Mouse (Mus musculus): ENCODE results near the gene Daam2. TPM values are rescaled to one million over a fixed set of nuclear protein-coding genes. Genes with fewer than 3 reads are reported as not detected.

Daam2 gene
- polyA plus RNA-seq, 1 experiment, result 13.2 TPM

GRCm38 (mm10) chr17:49525911-49526310 is 38.2 kb downstream of the Daam2 start:
- no peaks in the 10 kb centered on the region for H3K36me3 ChIP-seq (ENCODE audit: control insufficient read depth, insufficient read depth, low read length)
- WGBS, result 82% methylated on average over 4 of the region's 4 CpGs
- H3K4me3 ChIP-seq (ENCODE audit: insufficient read depth, low read depth, low read length), result no peak overlapping the region
- H3K4me1 ChIP-seq (ENCODE audit: control insufficient read depth, insufficient read depth, low read length), result peaks cover 3% of the 10 kb centered on the region; the same call in 1 of the 2 replicates
- TF ChIP-seq CTCF (conservative IDR thresholded peaks at IDR 0.05; ENCODE audit: insufficient read depth, insufficient read length, low read depth, low read length), result no peak
- TF ChIP-seq POLR2A (IDR thresholded peaks at IDR 0.05; ENCODE audit: low read depth, low read length), result no peak
- DNase-seq, result no peak
- H3K27me3 ChIP-seq (replicated peaks; ENCODE audit: control insufficient read depth, insufficient read depth, low read length), result no peaks in the 10 kb centered on the region
- H3K27ac ChIP-seq (ENCODE audit: insufficient read depth, low read depth, low read length), result no peak overlapping the region

DNA sequence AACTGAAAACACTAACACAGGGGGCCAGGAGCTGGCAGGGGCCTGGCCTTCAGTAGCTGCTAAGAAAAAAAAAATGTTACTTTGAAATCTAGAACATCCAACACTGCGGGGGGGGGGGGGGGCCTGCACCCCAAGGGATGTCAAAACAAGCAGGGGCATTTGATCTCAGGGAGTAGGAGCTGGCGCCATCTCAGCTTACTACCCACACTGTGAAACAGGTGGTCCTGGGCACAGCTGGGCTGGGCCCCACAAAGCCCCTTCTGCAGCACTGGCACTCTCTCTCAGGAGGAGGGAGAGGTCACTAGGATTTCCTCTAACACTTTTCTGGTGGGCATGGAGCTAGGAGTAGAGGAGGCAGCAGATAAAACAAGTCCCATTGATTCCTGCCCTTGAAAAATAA is 39.6 kb downstream of the Daam2 start:
- Histone ChIP-seq H3K27ac (ENCODE audit: insufficient read depth, low read depth, low read length) (no peak overlapping the region), H3K27me3 (replicated peaks; ENCODE audit: control insufficient read depth, insufficient read depth, low read length) (no peaks in the 10 kb centered on the region), H3K36me3 (ENCODE audit: control insufficient read depth, insufficient read depth, low read length) (no peaks in the 10 kb centered on the region), H3K4me3 (ENCODE audit: insufficient read depth, low read depth, low read length) (no peak overlapping the region), H3K4me1 (ENCODE audit: control insufficient read depth, insufficient read depth, low read length) (peaks cover 3% of the 10 kb centered on the region; the same call in 1 of the 2 replicates)
- WGBS, result 53% methylated on average over 2 of the region's 2 CpGs
- no peak for TF ChIP-seq POLR2A (IDR thresholded peaks at IDR 0.05; ENCODE audit: low read depth, low read length)
- DNase-seq, result no peak

DNA sequence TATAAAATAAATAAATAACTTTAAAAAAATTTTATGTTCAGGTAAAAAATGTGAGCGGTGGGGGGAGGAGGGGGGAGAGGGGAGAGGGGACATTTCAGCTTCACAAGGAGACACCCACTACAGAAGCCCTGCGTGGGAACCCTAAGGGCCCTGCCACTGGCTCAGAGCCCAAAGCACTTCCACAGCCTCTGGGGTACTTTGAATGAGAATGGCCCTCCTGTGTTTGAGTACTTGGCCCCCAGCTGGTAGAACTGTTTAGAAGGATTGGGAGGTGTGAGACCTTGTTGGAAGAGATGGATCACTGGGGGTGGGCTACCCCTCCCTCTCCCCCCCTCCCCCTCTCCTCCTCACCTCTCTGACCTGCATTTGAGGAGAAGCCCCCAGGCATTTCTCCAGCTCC is 41.7 kb downstream of the Daam2 start:
- no peak overlapping the region for H3K4me3 ChIP-seq (ENCODE audit: insufficient read depth, low read depth, low read length)
- no peaks in the 10 kb centered on the region for H3K36me3 ChIP-seq (ENCODE audit: control insufficient read depth, insufficient read depth, low read length)
- H3K27me3 ChIP-seq (replicated peaks; ENCODE audit: control insufficient read depth, insufficient read depth, low read length), result no peaks in the 10 kb centered on the region
- WGBS, result 35% methylated on average over 2 of the region's 2 CpGs
- TF ChIP-seq POLR2A (IDR thresholded peaks at IDR 0.05; ENCODE audit: low read depth, low read length) (no peak), CTCF (conservative IDR thresholded peaks at IDR 0.05; ENCODE audit: insufficient read depth, insufficient read length, low read depth, low read length) (no peak)
- DNase-seq, result no peak
- no peaks in the 10 kb centered on the region for H3K4me1 ChIP-seq (ENCODE audit: control insufficient read depth, insufficient read depth, low read length)
- H3K27ac ChIP-seq (ENCODE audit: insufficient read depth, low read depth, low read length), result no peak overlapping the region

DNA sequence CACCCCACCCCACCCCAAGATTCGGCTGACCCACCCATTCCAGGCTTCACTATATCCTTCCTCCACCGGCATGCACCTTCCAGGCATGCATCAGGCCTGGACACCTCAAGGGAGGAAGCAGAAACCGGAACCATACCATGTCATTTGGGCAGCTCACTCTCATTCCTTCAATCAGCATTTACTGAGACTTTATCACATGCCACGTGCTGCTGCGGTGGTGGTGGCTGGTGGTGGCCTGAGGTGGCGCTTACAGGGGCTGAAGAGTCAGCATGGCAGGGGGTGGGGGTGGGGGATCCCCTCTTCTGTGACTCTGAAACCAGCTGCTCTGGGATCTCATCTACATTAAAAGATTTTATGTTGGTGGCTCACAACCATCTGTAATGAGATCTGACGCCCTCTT is 42.1 kb downstream of the Daam2 start:
- Histone ChIP-seq H3K4me1 (ENCODE audit: control insufficient read depth, insufficient read depth, low read length) (no peaks in the 10 kb centered on the region), H3K4me3 (ENCODE audit: insufficient read depth, low read depth, low read length) (no peak overlapping the region), H3K27ac (ENCODE audit: insufficient read depth, low read depth, low read length) (no peak overlapping the region), H3K36me3 (ENCODE audit: control insufficient read depth, insufficient read depth, low read length) (no peaks in the 10 kb centered on the region), H3K27me3 (replicated peaks; ENCODE audit: control insufficient read depth, insufficient read depth, low read length) (no peaks in the 10 kb centered on the region)
- WGBS, result 58% methylated on average over 7 of the region's 7 CpGs
- TF ChIP-seq CTCF (conservative IDR thresholded peaks at IDR 0.05; ENCODE audit: insufficient read depth, insufficient read length, low read depth, low read length) (no peak), POLR2A (IDR thresholded peaks at IDR 0.05; ENCODE audit: low read depth, low read length) (no peak)
- no peak for DNase-seq

DNA sequence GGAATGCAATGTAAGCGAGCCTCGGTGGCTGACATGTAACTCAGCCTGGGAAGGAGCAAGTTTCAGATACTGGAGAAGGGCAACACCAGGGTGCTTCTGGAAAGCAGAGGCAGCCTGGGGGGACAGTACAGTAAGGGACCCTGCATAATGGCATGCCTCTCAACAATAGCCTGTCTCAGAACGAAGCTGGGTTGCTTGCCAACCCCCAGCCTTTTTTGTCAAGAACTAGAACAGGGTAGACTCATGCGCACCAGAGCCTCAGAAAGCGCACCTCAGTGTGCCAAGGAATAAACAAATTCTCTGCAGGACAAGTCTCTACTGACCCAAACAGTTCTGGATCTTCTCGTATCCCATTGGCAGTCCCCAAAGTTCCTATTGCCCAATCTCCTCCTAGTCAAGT is 43.5 kb downstream of the Daam2 start:
- TF ChIP-seq POLR2A (IDR thresholded peaks at IDR 0.05; ENCODE audit: low read depth, low read length), result no peak
- TF ChIP-seq CTCF (conservative IDR thresholded peaks at IDR 0.05; ENCODE audit: insufficient read depth, insufficient read length, low read depth, low read length), result no peak

GRCm38 (mm10) chr17:49519576-49520247 is 44.4 kb downstream of the Daam2 start:
- Histone ChIP-seq H3K27ac (ENCODE audit: insufficient read depth, low read depth, low read length) (no peak overlapping the region), H3K36me3 (ENCODE audit: control insufficient read depth, insufficient read depth, low read length) (no peaks in the 10 kb centered on the region)
- no peak for DNase-seq

More for the DNA sequence above, 43.5 kb downstream of the Daam2 start:
- H3K4me3 ChIP-seq (ENCODE audit: insufficient read depth, low read depth, low read length), result no peak overlapping the region
- H3K27ac ChIP-seq (ENCODE audit: insufficient read depth, low read depth, low read length), result no peak overlapping the region
- WGBS, result 75% methylated on average over 6 of the region's 6 CpGs
- H3K27me3 ChIP-seq (replicated peaks; ENCODE audit: control insufficient read depth, insufficient read depth, low read length), result no peaks in the 10 kb centered on the region
- no peak for DNase-seq
- no peaks in the 10 kb centered on the region for H3K4me1 ChIP-seq (ENCODE audit: control insufficient read depth, insufficient read depth, low read length)
- H3K36me3 ChIP-seq (ENCODE audit: control insufficient read depth, insufficient read depth, low read length), result no peaks in the 10 kb centered on the region

GRCm38 (mm10) chr17:49517091-49517490 is 47.1 kb downstream of the Daam2 start:
- no peak overlapping the region for H3K27ac ChIP-seq (ENCODE audit: insufficient read depth, low read depth, low read length)
- WGBS, result 56% methylated on average over 3 of the region's 3 CpGs
- H3K4me1 ChIP-seq (ENCODE audit: control insufficient read depth, insufficient read depth, low read length), result 0 out of 2 replicates have a peak, but pooled peaks cover 4% of the 10 kb centered on the region
- H3K36me3 ChIP-seq (ENCODE audit: control insufficient read depth, insufficient read depth, low read length), result no peaks in the 10 kb centered on the region
- no peak for TF ChIP-seq CTCF (conservative IDR thresholded peaks at IDR 0.05; ENCODE audit: insufficient read depth, insufficient read length, low read depth, low read length)
- TF ChIP-seq POLR2A (IDR thresholded peaks at IDR 0.05; ENCODE audit: low read depth, low read length), result no peak
- no peaks in the 10 kb centered on the region for H3K27me3 ChIP-seq (replicated peaks; ENCODE audit: control insufficient read depth, insufficient read depth, low read length)
- no peak overlapping the region for H3K4me3 ChIP-seq (ENCODE audit: insufficient read depth, low read depth, low read length)
- DNase-seq, result no peak

More at GRCm38 (mm10) chr17:49519576-49520247, 44.4 kb downstream of the Daam2 start:
- TF ChIP-seq POLR2A (IDR thresholded peaks at IDR 0.05; ENCODE audit: low read depth, low read length) (no peak), CTCF (conservative IDR thresholded peaks at IDR 0.05; ENCODE audit: insufficient read depth, insufficient read length, low read depth, low read length) (no peak)
- no peaks in the 10 kb centered on the region for H3K27me3 ChIP-seq (replicated peaks; ENCODE audit: control insufficient read depth, insufficient read depth, low read length)
- no peaks in the 10 kb centered on the region for H3K4me1 ChIP-seq (ENCODE audit: control insufficient read depth, insufficient read depth, low read length)
- 74% methylated on average over 7 of the region's 7 CpGs for WGBS
- H3K4me3 ChIP-seq (ENCODE audit: insufficient read depth, low read depth, low read length), result no peak overlapping the region
